Mouse (Mus musculus): ENCODE measurements around the gene Pde4d. TPM values are rescaled to one million over a fixed set of nuclear protein-coding genes. Genes with fewer than 3 reads are reported as not detected.

Pde4d gene
- polyA plus RNA-seq, 1 experiment: not detected

DNA sequence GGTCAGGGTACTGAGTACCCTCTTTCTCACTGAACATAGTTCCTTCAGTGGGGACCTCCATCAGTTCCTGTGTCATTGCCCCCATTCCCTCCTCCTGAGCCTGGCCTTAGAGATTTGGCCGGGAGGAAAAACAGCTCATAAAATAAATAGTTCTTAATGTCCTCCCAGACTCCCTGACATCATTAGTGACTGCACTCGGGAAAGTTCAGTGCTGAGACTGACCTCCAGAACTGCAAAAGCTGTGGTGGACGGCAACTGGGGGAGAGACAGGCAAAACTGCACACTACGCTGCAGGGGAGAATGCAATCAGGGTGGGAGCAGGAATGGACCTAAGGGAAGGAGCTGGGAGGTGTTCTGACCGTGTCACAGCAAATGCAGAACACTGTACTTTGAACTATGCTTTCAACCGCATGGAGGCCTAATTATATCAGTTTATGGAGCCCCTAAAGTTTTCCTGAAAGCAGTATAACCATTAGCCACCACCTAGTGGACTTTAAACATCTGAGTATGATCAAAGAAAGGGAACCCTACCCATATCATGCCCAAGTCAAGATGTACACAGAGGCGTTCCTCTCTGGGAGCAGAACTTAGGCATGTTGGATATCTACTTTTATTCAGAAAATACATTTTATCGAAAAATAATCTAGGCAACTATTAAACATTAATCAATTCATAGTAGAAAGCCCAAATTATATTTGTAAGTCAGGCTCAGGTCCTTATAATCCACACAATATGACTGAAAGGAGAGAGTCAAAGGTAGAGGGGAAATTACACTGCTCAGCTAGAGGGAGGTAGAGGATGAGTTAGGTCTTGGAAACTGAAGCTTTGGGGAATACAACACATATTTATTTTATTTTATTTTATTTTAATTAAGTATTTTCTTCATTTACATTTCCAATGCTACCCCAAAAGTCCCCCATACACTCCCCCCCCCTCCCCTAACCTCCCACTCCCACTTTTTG, 618.8 kb downstream of the Pde4d start:
- TF ChIP-seq CTCF (IDR thresholded peaks at IDR 0.05; ENCODE audit: insufficient read depth, low read depth, low read length) (no peak), POLR2A (IDR thresholded peaks at IDR 0.05; ENCODE audit: insufficient read depth, low read depth, low read length) (no peak)
- H3K4me3 ChIP-seq (ENCODE audit: insufficient read depth, low read depth, low read length): no peak overlapping the region
- no peaks in the 10 kb centered on the region for H3K4me1 ChIP-seq (ENCODE audit: control insufficient read depth, insufficient read depth, low read length)
- H3K27ac ChIP-seq (ENCODE audit: insufficient read depth, low read depth, low read length): no peak overlapping the region
- 88% methylated on average over 8 of the region's 8 CpGs for WGBS

DNA sequence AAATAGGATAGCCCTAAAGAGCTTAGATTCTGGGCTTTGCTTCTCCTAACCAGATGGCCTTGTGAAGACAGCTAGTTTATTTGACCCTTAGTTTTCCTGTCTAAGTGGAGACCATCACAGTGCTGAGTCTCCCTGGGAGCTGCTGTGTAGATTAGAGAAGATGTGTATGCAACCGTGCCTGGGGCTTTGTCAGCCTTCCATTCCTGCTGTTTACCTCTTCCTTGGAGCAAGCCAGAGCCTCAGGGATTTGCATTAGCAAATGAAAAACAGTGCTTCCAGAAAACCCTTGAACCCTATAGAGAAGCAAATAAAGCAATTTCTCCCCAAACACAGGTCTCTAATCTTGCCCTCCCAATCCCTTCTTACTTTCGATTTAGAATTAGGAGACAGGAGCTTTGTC, 623.6 kb downstream of the Pde4d start:
- Histone ChIP-seq H3K4me3 (ENCODE audit: insufficient read depth, low read depth, low read length) (no peak overlapping the region), H3K27ac (ENCODE audit: insufficient read depth, low read depth, low read length) (no peak overlapping the region), H3K4me1 (ENCODE audit: control insufficient read depth, insufficient read depth, low read length) (no peaks in the 10 kb centered on the region)
- 57% methylated on average over 2 of the region's 2 CpGs for WGBS
- TF ChIP-seq POLR2A (IDR thresholded peaks at IDR 0.05; ENCODE audit: insufficient read depth, low read depth, low read length) (no peak), CTCF (IDR thresholded peaks at IDR 0.05; ENCODE audit: insufficient read depth, low read depth, low read length) (no peak)

DNA sequence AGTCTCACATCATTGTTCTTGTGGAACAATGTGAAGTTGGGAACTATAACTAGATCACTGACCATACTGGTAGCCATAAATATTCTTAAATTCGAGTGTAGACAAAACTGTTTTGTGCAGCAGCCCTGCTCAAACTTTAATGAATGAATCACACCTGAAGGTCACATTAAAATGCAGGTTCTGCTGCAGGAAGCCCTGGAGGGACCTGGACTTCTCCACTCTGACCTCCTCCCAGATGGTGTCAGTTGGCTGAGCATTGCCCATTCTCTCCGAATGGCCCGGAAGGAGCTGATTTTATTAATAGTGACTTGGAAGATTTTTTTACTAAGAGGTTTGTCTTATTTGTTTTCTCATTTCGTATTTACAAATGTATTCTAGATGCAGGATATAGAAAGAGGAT, 624.3 kb downstream of the Pde4d start:
- WGBS: 73% methylated on average over 4 of the region's 4 CpGs
- TF ChIP-seq CTCF (IDR thresholded peaks at IDR 0.05; ENCODE audit: insufficient read depth, low read depth, low read length) (no peak), POLR2A (IDR thresholded peaks at IDR 0.05; ENCODE audit: insufficient read depth, low read depth, low read length) (no peak)
- H3K4me3 ChIP-seq (ENCODE audit: insufficient read depth, low read depth, low read length): no peak overlapping the region
- H3K27ac ChIP-seq (ENCODE audit: insufficient read depth, low read depth, low read length): no peak overlapping the region
- H3K4me1 ChIP-seq (ENCODE audit: control insufficient read depth, insufficient read depth, low read length): no peaks in the 10 kb centered on the region

DNA sequence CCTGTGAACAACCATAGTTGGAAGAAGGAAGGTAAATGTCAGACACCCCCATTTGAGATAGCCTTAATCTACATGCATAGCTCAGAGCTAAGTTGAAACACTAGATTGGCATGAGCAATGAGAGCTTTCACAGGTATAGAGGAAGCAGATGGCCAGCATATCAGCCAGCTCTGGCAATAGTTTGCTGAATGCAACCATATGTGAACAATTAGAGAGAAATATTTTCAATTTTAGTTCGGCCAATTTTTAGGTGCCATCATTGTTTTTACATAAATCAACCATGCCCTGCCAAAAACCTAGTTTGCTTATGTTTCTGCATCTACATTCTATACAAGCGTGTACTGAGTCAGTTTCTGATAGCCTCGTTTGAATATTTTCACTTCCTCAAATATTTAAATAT, 642.9 kb downstream of the Pde4d start:
- WGBS: 92% methylated on average over 3 of the region's 3 CpGs
- Histone ChIP-seq H3K4me1 (ENCODE audit: control insufficient read depth, insufficient read depth, low read length) (no peaks in the 10 kb centered on the region), H3K27ac (ENCODE audit: insufficient read depth, low read depth, low read length) (no peak overlapping the region), H3K4me3 (ENCODE audit: insufficient read depth, low read depth, low read length) (no peak overlapping the region)
- TF ChIP-seq POLR2A (IDR thresholded peaks at IDR 0.05; ENCODE audit: insufficient read depth, low read depth, low read length) (no peak), CTCF (IDR thresholded peaks at IDR 0.05; ENCODE audit: insufficient read depth, low read depth, low read length) (no peak)

DNA sequence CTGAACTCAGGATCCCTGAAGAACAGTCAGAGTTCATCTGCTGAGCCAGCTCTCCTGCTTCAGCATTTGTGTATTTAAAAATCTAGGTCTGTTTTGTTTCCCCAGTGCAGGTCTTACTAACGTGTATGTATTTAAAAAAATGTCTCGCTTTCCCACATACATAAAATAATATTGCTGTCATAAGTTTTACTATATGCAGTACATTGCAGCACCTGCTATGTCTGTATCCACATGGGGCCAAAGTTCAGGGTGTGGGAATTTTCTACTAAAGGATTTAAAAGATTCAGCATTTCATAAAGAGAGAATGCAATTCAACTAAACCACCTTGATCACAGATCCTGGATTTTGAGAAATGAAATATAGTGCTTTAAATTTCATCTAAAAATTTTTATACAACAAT, 646.9 kb downstream of the Pde4d start:
- no peak overlapping the region for H3K4me3 ChIP-seq (ENCODE audit: insufficient read depth, low read depth, low read length)
- no peak overlapping the region for H3K27ac ChIP-seq (ENCODE audit: insufficient read depth, low read depth, low read length)
- no peak for TF ChIP-seq CTCF (IDR thresholded peaks at IDR 0.05; ENCODE audit: insufficient read depth, low read depth, low read length)
- TF ChIP-seq POLR2A (IDR thresholded peaks at IDR 0.05; ENCODE audit: insufficient read depth, low read depth, low read length): no peak
- WGBS: 81% methylated on average over 2 of the region's 2 CpGs
- H3K4me1 ChIP-seq (ENCODE audit: control insufficient read depth, insufficient read depth, low read length): no peaks in the 10 kb centered on the region

DNA sequence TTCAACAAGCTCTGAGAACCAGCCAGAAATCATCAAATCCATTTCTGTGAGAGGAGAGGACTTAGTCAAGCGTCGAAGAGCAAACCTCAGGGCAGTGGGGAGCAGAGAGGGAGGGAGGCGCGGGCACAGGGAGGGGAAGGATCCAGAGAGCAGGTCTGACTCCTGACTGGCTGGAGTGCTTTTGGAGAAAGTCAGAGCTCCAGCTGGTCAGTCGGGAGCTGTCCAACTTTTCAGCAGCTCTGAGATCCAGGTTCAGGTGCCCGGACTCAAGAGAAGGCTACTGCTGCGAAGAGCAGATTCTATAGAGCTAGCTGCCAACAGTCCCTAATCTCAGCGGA, 666.2 kb downstream of the Pde4d start:
- Histone ChIP-seq H3K4me3 (ENCODE audit: insufficient read depth, low read depth, low read length) (peak overlapping the region; percentile 88), H3K4me1 (ENCODE audit: control insufficient read depth, insufficient read depth, low read length) (peaks cover 10% of the 10 kb centered on the region; the same call in 1 of the 2 replicates), H3K27ac (ENCODE audit: insufficient read depth, low read depth, low read length) (peak overlapping the region; percentile 34; the same call in 1 of the 2 replicates)
- TF ChIP-seq CTCF (IDR thresholded peaks at IDR 0.05; ENCODE audit: insufficient read depth, low read depth, low read length): no peak
- TF ChIP-seq POLR2A (IDR thresholded peaks at IDR 0.05; ENCODE audit: insufficient read depth, low read depth, low read length): no peak
- WGBS: 2% methylated on average over 8 of the region's 8 CpGs

DNA sequence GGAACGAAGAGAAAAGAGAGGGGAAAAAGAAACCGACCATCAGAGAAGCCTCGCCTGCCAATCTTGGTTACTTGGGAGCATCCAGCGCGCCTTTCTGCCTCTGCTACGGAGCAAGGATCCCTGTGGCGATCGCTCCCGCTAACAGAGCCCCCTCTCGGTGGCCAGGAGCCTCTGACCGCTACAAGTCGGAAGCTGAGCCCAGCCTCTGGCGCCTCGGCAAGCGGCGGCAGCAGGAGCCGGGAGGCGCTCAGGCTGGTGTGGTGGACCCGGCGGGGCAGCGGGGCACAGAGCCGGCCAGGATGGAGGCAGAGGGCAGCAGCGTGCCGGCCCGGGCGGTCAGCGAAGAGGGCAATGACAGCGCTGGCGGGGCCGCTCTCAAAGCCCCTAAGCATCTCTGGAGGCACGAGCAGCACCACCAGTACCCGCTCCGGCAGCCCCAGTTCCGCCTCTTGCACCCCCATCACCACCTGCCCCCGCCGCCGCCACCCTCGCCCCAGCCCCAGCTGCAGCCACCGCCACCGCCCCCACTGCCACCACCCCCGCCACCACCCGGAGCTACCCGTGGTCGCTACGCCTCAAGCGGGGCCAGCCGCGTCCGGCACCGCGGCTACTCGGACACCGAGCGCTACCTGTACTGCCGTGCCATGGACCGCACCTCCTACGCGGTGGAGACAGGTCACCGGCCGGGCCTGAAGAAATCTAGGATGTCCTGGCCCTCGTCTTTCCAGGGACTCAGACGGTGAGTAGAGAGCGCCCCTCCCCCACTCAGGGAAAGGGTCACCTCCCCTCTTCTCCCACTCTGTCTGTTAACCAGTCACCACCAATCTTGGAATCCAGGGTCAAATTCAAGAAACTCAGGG, 666.8 kb downstream of the Pde4d start:
- under 1% methylated on average over 57 of the region's 63 CpGs for WGBS
- TF ChIP-seq CTCF (IDR thresholded peaks at IDR 0.05; ENCODE audit: insufficient read depth, low read depth, low read length) (peak; percentile 33; the same call in 1 of the 2 replicates), POLR2A (IDR thresholded peaks at IDR 0.05; ENCODE audit: insufficient read depth, low read depth, low read length) (no peak)
- peak overlapping the region; percentile 56; the same call in 1 of the 2 replicates for H3K27ac ChIP-seq (ENCODE audit: insufficient read depth, low read depth, low read length)

DNA sequence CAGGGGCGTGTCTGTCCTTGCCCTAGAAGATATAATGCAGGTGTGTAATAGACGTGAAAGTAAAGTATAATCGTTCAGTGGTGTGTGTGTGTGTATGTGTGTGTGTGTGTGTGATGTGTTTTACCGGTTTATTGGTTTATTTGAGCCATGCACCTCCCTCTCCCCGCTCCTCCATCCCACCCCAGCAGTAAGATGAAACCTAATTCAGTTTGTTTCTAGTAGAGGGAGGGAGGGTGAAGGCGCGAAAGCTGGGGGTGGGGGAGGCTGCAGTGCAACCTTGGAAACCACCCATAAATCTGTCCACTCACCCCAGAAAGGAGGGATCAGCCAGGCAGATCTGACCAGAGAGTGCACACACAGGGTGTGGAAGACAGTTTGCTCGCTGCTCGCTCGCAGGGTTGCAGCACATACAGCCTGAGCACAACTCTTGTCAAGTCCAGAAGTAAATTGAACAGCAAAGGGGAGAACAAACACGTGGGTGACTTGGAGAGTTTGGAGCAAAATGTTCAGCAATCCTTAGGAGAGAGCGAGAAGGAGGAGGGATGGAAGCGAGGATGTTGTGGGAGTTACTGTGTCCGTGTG, 667.6 kb downstream of the Pde4d start:
- peaks cover 10% of the 10 kb centered on the region; the same call in 1 of the 2 replicates for H3K4me1 ChIP-seq (ENCODE audit: control insufficient read depth, insufficient read depth, low read length)
- WGBS: 6% methylated on average over 14 of the region's 14 CpGs
- peak overlapping the region; percentile 56; the same call in 1 of the 2 replicates for H3K27ac ChIP-seq (ENCODE audit: insufficient read depth, low read depth, low read length)
- no peak for TF ChIP-seq POLR2A (IDR thresholded peaks at IDR 0.05; ENCODE audit: insufficient read depth, low read depth, low read length)
- TF ChIP-seq CTCF (IDR thresholded peaks at IDR 0.05; ENCODE audit: insufficient read depth, low read depth, low read length): no peak
- H3K4me3 ChIP-seq (ENCODE audit: insufficient read depth, low read depth, low read length): peak overlapping the region; percentile 88

More for the DNA sequence above, 666.8 kb downstream of the Pde4d start:
- H3K4me1 ChIP-seq (ENCODE audit: control insufficient read depth, insufficient read depth, low read length): peaks cover 10% of the 10 kb centered on the region; the same call in 1 of the 2 replicates
- H3K4me3 ChIP-seq (ENCODE audit: insufficient read depth, low read depth, low read length): peak overlapping the region; percentile 88
